Mouse (Mus musculus) liver, embryonic 12.5 days (tissue): Measurements from ENCODE around the gene Mn1. TPM values are rescaled to one million over a fixed set of nuclear protein-coding genes. Genes with fewer than 3 reads are reported as not detected.

Experiments used
- ATAC-seq: fragments of 200-750 bp; cut with Nextera tagmentation; 2 replicates; pipeline ENCODE4 v1.8.0; 2017; ENCODE audit warnings: moderate number of reproducible peaks, mild to moderate bottlenecking, moderate library complexity
- H3K27ac ChIP-seq: fragments of 300-500 bp; sonication (generic); 2 replicates; pipeline ENCODE4 v1.5.1; 2016; ENCODE audit warnings: mild to moderate bottlenecking
- H3K27me3 ChIP-seq: fragments of 300-500 bp; sonication (generic); replicated peaks from 2 replicates; pipeline ENCODE4 v1.6.1; 2016; ENCODE audit warnings: mild to moderate bottlenecking, moderate library complexity
- H3K36me3 ChIP-seq: fragments of 300-500 bp; sonication (generic); 2 replicates; pipeline ENCODE4 v1.6.1; 2016; ENCODE audit warnings: mild to moderate bottlenecking, moderate library complexity
- H3K4me1 ChIP-seq: fragments of 300-500 bp; sonication (generic); 2 replicates; pipeline ENCODE4 v1.6.1; 2016
- H3K4me2 ChIP-seq: fragments of 300-500 bp; sonication (generic); 2 replicates; pipeline ENCODE4 v1.6.1; 2016; ENCODE audit warnings: mild to moderate bottlenecking, moderate library complexity
- H3K4me3 ChIP-seq: fragments of 300-500 bp; sonication (generic); 2 replicates; pipeline ENCODE4 v1.5.1; 2016; ENCODE audit warnings: mild to moderate bottlenecking, moderate library complexity
- H3K9ac ChIP-seq: fragments of 300-500 bp; sonication (generic); 2 replicates; pipeline ENCODE4 v1.6.1; 2016; ENCODE audit warnings: mild to moderate bottlenecking, moderate library complexity
- H3K9me3 ChIP-seq: fragments of 300-500 bp; sonication (generic); replicated peaks from 2 replicates; pipeline ENCODE4 v1.6.1; 2016; ENCODE audit warnings: mild to moderate bottlenecking, moderate library complexity
- WGBS: fragments of 180-500 bp; shearing (Covaris S2); methylation state at CpG from one replicate; pipeline ENCODE4 v1.1.7; 2016; ENCODE audit not compliant: insufficient replicate concordance; 5-methylcytosine and 5-hydroxymethylcytosine counted together
- polyA plus RNA-seq: library from polyadenylated mRNA; unstranded; fragments of >200 nt; fragmentation: Nextera tagmentation; extraction: Ambion mirVana; gene quantifications from 2 replicates; pipeline ENCODE4 v1.2.1, GENCODE M21; 2016

The Mn1 gene
- polyA plus RNA-seq, 1 experiment from 2014 or later, result 2.4 TPM

DNA sequence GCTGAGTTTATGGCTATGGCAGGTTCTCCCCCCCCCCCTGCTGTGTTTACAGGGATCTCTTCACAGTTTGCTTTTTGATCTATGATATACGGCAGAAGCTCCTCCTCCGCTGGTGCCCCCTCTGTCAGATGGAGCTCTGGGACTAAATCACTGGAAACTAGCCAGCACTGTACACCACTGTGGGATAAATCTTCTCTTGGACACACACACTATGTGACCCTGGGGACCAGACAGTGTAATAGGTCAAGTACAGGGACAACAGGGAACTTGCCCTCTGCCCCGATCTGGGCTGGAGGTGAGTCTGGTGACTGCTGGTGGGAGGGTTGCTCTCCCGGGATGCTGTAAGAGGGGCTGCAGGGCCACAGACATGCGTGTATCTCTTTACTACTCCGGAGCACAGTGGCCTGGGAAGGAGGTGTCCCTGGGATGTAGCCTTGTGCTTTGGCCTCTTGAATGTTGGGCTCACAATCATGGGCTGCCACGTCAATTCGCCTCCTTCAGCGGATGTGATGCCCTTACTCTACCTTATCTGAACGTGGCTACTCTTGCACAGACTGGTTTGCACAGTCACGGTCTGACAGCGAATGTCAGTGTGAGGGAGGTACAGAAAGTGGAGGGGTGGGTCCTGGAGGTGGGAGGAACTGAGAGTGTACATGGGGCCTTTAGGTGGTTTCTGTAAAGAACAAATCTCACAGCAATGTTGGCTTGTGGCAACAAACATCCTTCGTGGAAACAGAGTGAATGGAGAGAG is 84.7 kb downstream of the Mn1 start:
- Histone ChIP-seq H3K4me3 (no peak overlapping the region), H3K9ac (no peak overlapping the region), H3K27ac (no peak overlapping the region), H3K36me3 (no peaks in the 10 kb centered on the region), H3K9me3 (no peaks in the 10 kb centered on the region), H3K4me1 (peaks cover 18% of the 10 kb centered on the region), H3K27me3 (peaks cover 18% of the 10 kb centered on the region), H3K4me2 (no peak overlapping the region)
- WGBS, result 57% methylated on average over 13 of the region's 13 CpGs
- ATAC-seq, result no peak; the same call in 1 of the 2 replicates

DNA sequence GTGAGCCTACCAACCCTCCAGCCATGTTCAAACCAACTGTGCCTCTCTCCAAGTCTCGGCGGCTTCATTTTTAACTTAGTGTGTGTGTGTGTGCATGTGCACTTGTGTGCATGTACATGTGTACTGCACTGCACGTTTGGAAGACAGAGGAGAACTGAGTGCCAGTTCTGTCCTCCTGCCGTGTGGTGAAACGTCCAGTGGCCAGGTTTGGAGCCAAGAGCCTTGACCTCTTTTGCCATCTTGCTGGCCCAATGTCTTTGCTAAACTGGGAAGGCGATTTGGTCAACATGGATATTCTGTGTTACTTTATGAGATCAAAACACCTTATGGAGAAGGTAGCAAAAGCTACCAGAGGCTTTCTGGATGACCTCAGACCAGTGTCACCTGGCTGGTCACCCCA is 88.1 kb downstream of the Mn1 start:
- H3K36me3 ChIP-seq, result no peaks in the 10 kb centered on the region
- H3K27ac ChIP-seq, result no peak overlapping the region
- H3K4me1 ChIP-seq, result peaks cover 49% of the 10 kb centered on the region
- peaks cover 4% of the 10 kb centered on the region for H3K27me3 ChIP-seq
- no peak overlapping the region for H3K4me2 ChIP-seq
- H3K9ac ChIP-seq, result no peak overlapping the region
- H3K4me3 ChIP-seq, result no peak overlapping the region
- no peaks in the 10 kb centered on the region for H3K9me3 ChIP-seq
- ATAC-seq, result no peak
- WGBS, result 71% methylated on average over 6 of the region's 6 CpGs

DNA sequence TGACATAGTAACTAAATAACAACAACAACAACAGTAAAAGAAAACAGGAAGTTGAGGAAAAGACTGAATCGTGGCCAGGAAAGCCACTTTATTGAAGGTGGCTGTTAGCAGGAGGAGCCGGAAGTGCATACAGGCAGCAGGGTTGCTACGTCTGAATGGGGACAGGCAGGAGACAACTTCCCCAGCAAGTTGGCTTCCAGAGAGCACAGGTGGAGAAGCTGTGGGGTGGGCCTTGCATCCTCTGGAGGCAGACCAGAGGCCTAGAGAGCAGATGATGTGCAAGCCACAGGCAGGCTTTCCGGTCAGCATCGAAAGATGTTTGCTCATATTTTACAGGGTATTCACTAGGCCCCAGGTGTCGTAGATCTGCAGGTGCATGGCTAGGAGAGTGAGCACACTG is 88.7 kb downstream of the Mn1 start:
- H3K4me1 ChIP-seq, result peaks cover 53% of the 10 kb centered on the region
- ATAC-seq, result no peak
- H3K27me3 ChIP-seq, result peaks cover 7% of the 10 kb centered on the region; the same call in 1 of the 2 replicates
- 72% methylated on average over 6 of the region's 6 CpGs for WGBS
- no peak overlapping the region for H3K9ac ChIP-seq
- H3K4me2 ChIP-seq, result no peak overlapping the region
- no peaks in the 10 kb centered on the region for H3K9me3 ChIP-seq
- H3K4me3 ChIP-seq, result no peak overlapping the region
- no peak overlapping the region for H3K27ac ChIP-seq
- H3K36me3 ChIP-seq, result no peaks in the 10 kb centered on the region

DNA sequence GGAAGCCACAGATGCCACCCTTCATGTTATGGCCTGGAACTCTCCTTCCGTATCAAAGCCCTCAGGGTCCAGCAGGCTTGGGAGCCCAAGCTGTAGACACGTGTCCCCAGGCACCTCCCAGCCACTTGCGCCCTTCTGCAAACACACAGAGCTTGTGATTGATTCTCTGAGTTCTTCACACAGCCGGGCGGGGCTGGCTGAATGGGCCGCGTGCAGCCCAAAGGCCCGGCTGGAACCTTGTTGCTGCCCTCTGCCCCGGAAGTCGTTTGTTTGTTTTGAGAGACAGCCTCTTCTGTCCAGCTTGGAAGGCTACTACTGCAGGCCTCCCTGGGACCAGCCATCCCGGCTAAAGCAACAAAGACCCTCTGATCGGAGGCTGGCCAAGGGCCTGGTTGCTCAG is 89.2 kb downstream of the Mn1 start:
- Histone ChIP-seq H3K27ac (peak overlapping the region; percentile 65; the same call in 1 of the 2 replicates), H3K27me3 (peaks cover 11% of the 10 kb centered on the region; the same call in 1 of the 2 replicates), H3K4me1 (peaks cover 50% of the 10 kb centered on the region), H3K4me2 (peak overlapping the region; percentile 27), H3K9ac (no peak overlapping the region), H3K36me3 (no peaks in the 10 kb centered on the region), H3K9me3 (no peaks in the 10 kb centered on the region), H3K4me3 (no peak overlapping the region)
- WGBS, result 42% methylated on average over 12 of the region's 12 CpGs
- ATAC-seq, result peak; percentile 8

Other genes with a start within 250 kb of the Mn1 start
- 51.5 and 55.2 TPM in 2 replicates for gene Pitpnb, start 86.6 kb upstream of the Mn1 start, polyA plus RNA-seq